Comparison of ENCODE assay signal across 11 mouse cellular contexts in genomic region chr11:45855407-45856148, GRCm38 (mm10). TPM values are rescaled to one million over a fixed set of nuclear protein-coding genes. Genes with fewer than 3 reads are reported as not detected.
DNase-seq lines count a peak whose midpoint lies in the region; ATAC-seq lines count a peak whose summit lies in the region.
"Had no signal": no experiment of that assay in that cellular context is flagged by ENCODE, and none has a peak within 500 bp of the region (broad histone marks: within the 10 kb centered on the region; RNA-seq: fewer than 3 reads in every experiment).

No protein-coding gene starts in this region.

- DNase-seq in adrenal gland, adult 2 months = peak; percentile 11
- no peak for DNase-seq in adrenal gland, postnatal 4 days (ENCODE audit: low spot score in 2 of 2)
- DNase-seq in lung, postnatal 4 days = no peak
- DNase-seq in kidney, postnatal 14 days = peak; percentile 45
- DNase-seq in thymus, postnatal 36 days = no peak
- DNase-seq in adrenal gland, postnatal 36 days = no peak
- DNase-seq: cerebellum, adult 2 months had no signal

- H3K4me3 ChIP-seq in lung, embryonic 16.5 days (ENCODE audit: low read length) = no peak overlapping the region
- H3K4me3 ChIP-seq in stomach, embryonic 14.5 days (ENCODE audit: low read depth, low read length) = no peak overlapping the region
- H3K4me3 ChIP-seq: forebrain, embryonic 12.5 days; limb, embryonic 12.5 days had no signal

- H3K9ac ChIP-seq in lung, embryonic 16.5 days (ENCODE audit: low read length) = peak overlapping the region; percentile 26; the same call in 1 of the 2 replicates
- no peak overlapping the region for H3K9ac ChIP-seq in stomach, embryonic 14.5 days (replicated peaks; ENCODE audit: low read depth, low read length)
- H3K9ac ChIP-seq: forebrain, embryonic 12.5 days; limb, embryonic 12.5 days had no signal

- peaks cover 35% of the 10 kb centered on the region for H3K4me1 ChIP-seq in lung, embryonic 16.5 days (replicated peaks; ENCODE audit: control insufficient read depth, insufficient read depth, low read length)
- peaks cover 22% of the 10 kb centered on the region for H3K4me1 ChIP-seq in stomach, embryonic 14.5 days (ENCODE audit: control insufficient read depth, insufficient read depth, low read length)

- no peaks in the 10 kb centered on the region for H3K27me3 ChIP-seq in lung, embryonic 16.5 days (ENCODE audit: control insufficient read depth, insufficient read depth, low read depth, low read length)
- H3K27me3 ChIP-seq in stomach, embryonic 14.5 days (ENCODE audit: control insufficient read depth, insufficient read depth, low read length) = no peaks in the 10 kb centered on the region
- H3K27me3 ChIP-seq: forebrain, embryonic 12.5 days; limb, embryonic 12.5 days had no signal

- peak overlapping the region; percentile 7; the same call in 1 of the 2 replicates for H3K4me2 ChIP-seq in lung, embryonic 16.5 days (ENCODE audit: low read depth, low read length)
- 0 out of 2 replicates have a peak overlapping the region, but pooled peaks have one; percentile 6 for H3K4me2 ChIP-seq in stomach, embryonic 14.5 days (replicated peaks; ENCODE audit: low read depth, low read length)
- H3K4me2 ChIP-seq: forebrain, embryonic 12.5 days; limb, embryonic 12.5 days had no signal

- H3K9me3 ChIP-seq in lung, embryonic 16.5 days (ENCODE audit: control insufficient read depth, low read length) = no peaks in the 10 kb centered on the region
- no peaks in the 10 kb centered on the region for H3K9me3 ChIP-seq in stomach, embryonic 14.5 days (ENCODE audit: control insufficient read depth, low read depth, low read length)
- H3K9me3 ChIP-seq: forebrain, embryonic 12.5 days; limb, embryonic 12.5 days had no signal

- no peak for ATAC-seq in lung, embryonic 16.5 days (ENCODE audit: low read depth)
- ATAC-seq in stomach, embryonic 14.5 days (ENCODE audit: insufficient number of reproducible peaks, insufficient read depth, low FRiP score, low read depth) = peak; percentile 38; the same call in 1 of the 2 replicates

- peaks cover 3% of the 10 kb centered on the region for H3K36me3 ChIP-seq in lung, embryonic 16.5 days (ENCODE audit: control insufficient read depth, insufficient read depth, low read length)
- H3K36me3 ChIP-seq in stomach, embryonic 14.5 days (ENCODE audit: control insufficient read depth, insufficient read depth, low read length) = 0 out of 2 replicates have a peak, but pooled peaks cover 2% of the 10 kb centered on the region

- H3K27ac ChIP-seq in lung, embryonic 16.5 days (ENCODE audit: low read length) = peak overlapping the region; percentile 15; the same call in 1 of the 2 replicates
- H3K27ac ChIP-seq in stomach, embryonic 14.5 days (ENCODE audit: low read length) = peak overlapping the region; percentile 15; the same call in 1 of the 2 replicates
- H3K27ac ChIP-seq: forebrain, embryonic 12.5 days; limb, embryonic 12.5 days had no signal

- 28% methylated on average over 7 of the region's 7 CpGs for WGBS in lung, embryonic 16.5 days
- 34% methylated on average over 7 of the region's 7 CpGs for WGBS in stomach, embryonic 14.5 days

RNA-seq across cellular contexts. Expression of gene Clint1, which starts 3.7 kb away (rescaled TPM):
- total RNA-seq in adrenal gland, adult 2 months (2021) = 10 to 100 TPM; 61.2 to 99.1 TPM
- 26.1 and 41.4 TPM in 2 replicates for polyA plus RNA-seq in adrenal gland, adult 2 months (2012; rRNA removed)
- 10 to 100 TPM; 87.3 to 98.2 TPM for total RNA-seq in adrenal gland, postnatal 4 days (2021)
- polyA plus RNA-seq in lung, embryonic 16.5 days (2015; fragmentation: Nextera tagmentation; extraction: Ambion mirVana) = 69.3 and 74.1 TPM in 2 replicates
- polyA plus RNA-seq in stomach, embryonic 14.5 days (2014; fragmentation: Nextera tagmentation; extraction: Ambion mirVana) = 65.2 and 68.0 TPM in 2 replicates
- 10 to 100 TPM; 74.1 to 92.9 TPM for total RNA-seq in adrenal gland, postnatal 36 days (2021)

Comparison
In these comparisons a context has a peak if more than half of its experiments do, and no peak if none do; other contexts are left out.
1. DNase-seq: peak in adrenal gland, adult 2 months (single experiment) and kidney, postnatal 14 days (single experiment); none in adrenal gland, postnatal 4 days (0 of 2), lung, postnatal 4 days (0 of 2), thymus, postnatal 36 days (0 of 2) and adrenal gland, postnatal 36 days (0 of 2).